Mouse (Mus musculus) MEL (cell line): Measurements from ENCODE around the gene Il27ra. TPM values are rescaled to one million over a fixed set of nuclear protein-coding genes. Genes with fewer than 3 reads are reported as not detected.

Experiments used
- DNase-seq: peaks from one replicate; pipeline ENCODE4 v3.0.0; 2011; ENCODE audit warnings: low read depth, low spot score
- H3K27ac ChIP-seq: 2 replicates; pipeline ENCODE4 v1.5.1; 2012; ENCODE audit warnings: low read depth, mild to moderate bottlenecking, control low read depth, low read length, moderate library complexity; ENCODE audit not compliant: control insufficient read depth
- H3K27me3 ChIP-seq, 2 experiments: fragments of 150-350 bp in 1 of 2; sonication (generic) in 1 of 2; 2 replicates each; pipeline ENCODE4 v1.6.1; 2012; ENCODE audit warnings: low read length in 2 of 2, mild to moderate bottlenecking in 2 of 2, improper control_type of control experiment in 1 of 2, moderate library complexity in 1 of 2; ENCODE audit not compliant: insufficient read depth in 2 of 2, control insufficient read depth in 1 of 2
- H3K36me3 ChIP-seq, 2 experiments: 2 replicates each; pipeline ENCODE4 v1.6.1; 2012 to 2014; ENCODE audit warnings: low read length in 2 of 2, improper control_type of control experiment in 1 of 2, inconsistent platforms in 1 of 2, mild to moderate bottlenecking in 1 of 2; ENCODE audit not compliant: insufficient read depth in 2 of 2, control insufficient read depth in 1 of 2
- H3K4me1 ChIP-seq, 2 experiments: fragments of 150-350 bp in 1 of 2; sonication (generic) in 1 of 2; 2 replicates each; pipeline ENCODE4 v1.6.1; 2012; ENCODE audit warnings: low read length in 2 of 2, improper control_type of control experiment in 1 of 2, mild to moderate bottlenecking in 1 of 2; ENCODE audit not compliant: insufficient read depth in 2 of 2, control insufficient read depth in 1 of 2
- H3K4me3 ChIP-seq, 2 experiments: fragments of 150-350 bp in 1 of 2; sonication (generic) in 1 of 2; 2 replicates each; pipeline ENCODE4 v1.5.1; 2012; ENCODE audit warnings: low read depth in 2 of 2, low read length in 2 of 2, mild to moderate bottlenecking in 2 of 2, moderate library complexity in 2 of 2, control low read depth in 1 of 2, improper control_type of control experiment in 1 of 2; ENCODE audit not compliant: control insufficient read depth in 1 of 2, insufficient read depth in 1 of 2
- H3K79me2 ChIP-seq: 2 replicates; pipeline ENCODE4 v1.6.1; 2012; ENCODE audit warnings: mild to moderate bottlenecking, low read length, moderate library complexity; ENCODE audit not compliant: control insufficient read depth, poor library complexity, insufficient read depth
- H3K9ac ChIP-seq: 2 replicates; pipeline ENCODE4 v1.6.1; 2012; ENCODE audit warnings: low read depth, mild to moderate bottlenecking, control low read depth, low read length, moderate library complexity; ENCODE audit not compliant: control insufficient read depth, poor library complexity, severe bottlenecking
- H3K9me3 ChIP-seq: fragments of 150-350 bp; sonication (generic); replicated peaks from 2 replicates; pipeline ENCODE4 v1.6.1; 2012; ENCODE audit warnings: mild to moderate bottlenecking, low read length, improper control_type of control experiment, moderate library complexity; ENCODE audit not compliant: insufficient read depth
- BHLHE40 ChIP-seq: IDR thresholded peaks from 2 replicates; pipeline ENCODE4 v1.6.1; 2012; ENCODE audit warnings: low read depth, mild to moderate bottlenecking, inconsistent platforms, low read length, improper control_type of control experiment, borderline replicate concordance
- CTCF ChIP-seq, 3 experiments: IDR thresholded peaks in 2 of 3; conservative IDR thresholded peaks in 1 of 3; 2 replicates each; pipeline ENCODE4 v1.5.1; 2011 to 2012; ENCODE audit warnings: low read length in 3 of 3, low read depth in 2 of 3, mild to moderate bottlenecking in 2 of 3, improper control_type of control experiment in 1 of 3, inconsistent platforms in 1 of 3, mixed read lengths in 1 of 3, moderate library complexity in 1 of 3; ENCODE audit not compliant: control insufficient read depth in 1 of 3, insufficient read depth in 1 of 3, poor library complexity in 1 of 3, severe bottlenecking in 1 of 3
- ELF1 ChIP-seq: IDR thresholded peaks from 2 replicates; pipeline ENCODE4 v1.6.1; 2014; ENCODE audit warnings: low read depth, mild to moderate bottlenecking, inconsistent platforms, low read length, improper control_type of control experiment, moderate library complexity
- GATA1 ChIP-seq: IDR thresholded peaks from 2 replicates; pipeline ENCODE4 v1.6.1; 2011; ENCODE audit warnings: low read depth, low read length, improper control_type of control experiment
- HCFC1 ChIP-seq: IDR thresholded peaks from 2 replicates; pipeline ENCODE4 v1.6.1; 2012; ENCODE audit warnings: low read depth, mild to moderate bottlenecking, inconsistent platforms, low read length, improper control_type of control experiment, moderate library complexity
- MAX ChIP-seq: IDR thresholded peaks from 2 replicates; pipeline ENCODE4 v1.6.1; 2011; ENCODE audit warnings: low read length, improper control_type of control experiment
- MEF2A ChIP-seq: IDR thresholded peaks from 2 replicates; pipeline ENCODE4 v1.6.1; 2014; ENCODE audit warnings: low read depth, mild to moderate bottlenecking, inconsistent platforms, low read length, improper control_type of control experiment; ENCODE audit not compliant: poor library complexity, insufficient replicate concordance, severe bottlenecking; ENCODE audit errors: extremely low read depth
- MXI1 ChIP-seq: IDR thresholded peaks from 2 replicates; pipeline ENCODE4 v1.6.1; 2011; ENCODE audit warnings: mild to moderate bottlenecking, low read depth, low read length, improper control_type of control experiment
- MYB ChIP-seq: IDR thresholded peaks from 2 replicates; pipeline ENCODE4 v1.6.1; 2011; ENCODE audit warnings: mild to moderate bottlenecking, low read depth, low read length, improper control_type of control experiment
- NELFE ChIP-seq: IDR thresholded peaks from 2 replicates; pipeline ENCODE4 v1.6.1; 2011; ENCODE audit warnings: low read depth, low read length, improper control_type of control experiment
- NRF1 ChIP-seq: IDR thresholded peaks from 2 replicates; pipeline ENCODE4 v1.6.1; 2014; ENCODE audit warnings: low read depth, mild to moderate bottlenecking, inconsistent platforms, low read length, improper control_type of control experiment, moderate library complexity; ENCODE audit not compliant: poor library complexity, insufficient read depth, severe bottlenecking
- POLR2A ChIP-seq, 2 experiments: IDR thresholded peaks; 2 replicates each; pipeline ENCODE4 v1.6.1; 2011 to 2012; ENCODE audit warnings: low read length in 2 of 2, mild to moderate bottlenecking in 2 of 2, control low read depth in 1 of 2, improper control_type of control experiment in 1 of 2, low read depth in 1 of 2, moderate library complexity in 1 of 2; ENCODE audit not compliant: control insufficient read depth in 1 of 2, insufficient read depth in 1 of 2, poor library complexity in 1 of 2
- POLR2AphosphoS2 ChIP-seq: IDR thresholded peaks from 2 replicates; pipeline ENCODE4 v1.6.1; 2011; ENCODE audit warnings: low read length, improper control_type of control experiment
- POLR2AphosphoS5 ChIP-seq: IDR thresholded peaks from 2 replicates; pipeline ENCODE4 v1.6.1; 2012; ENCODE audit warnings: low read depth, borderline replicate concordance, mild to moderate bottlenecking, inconsistent platforms, low read length, moderate library complexity, mixed read lengths
- SIN3A ChIP-seq: IDR thresholded peaks from 2 replicates; pipeline ENCODE4 v1.6.1; 2012; ENCODE audit warnings: low read length, improper control_type of control experiment, inconsistent platforms
- TBP ChIP-seq: IDR thresholded peaks from 2 replicates; pipeline ENCODE4 v1.8.0; 2011; ENCODE audit warnings: low read depth, low read length, improper control_type of control experiment
- USF1 ChIP-seq: IDR thresholded peaks from 2 replicates; pipeline ENCODE4 v1.6.1; 2014; ENCODE audit warnings: low read depth, mild to moderate bottlenecking, inconsistent platforms, low read length, improper control_type of control experiment, moderate library complexity
- ZC3H11A ChIP-seq: IDR thresholded peaks from 2 replicates; pipeline ENCODE4 v1.6.1; 2012; ENCODE audit warnings: low read depth, mild to moderate bottlenecking, inconsistent platforms, low read length, improper control_type of control experiment
- ZKSCAN1 ChIP-seq: IDR thresholded peaks from 2 replicates; pipeline ENCODE4 v1.6.1; 2012; ENCODE audit warnings: low read depth, mild to moderate bottlenecking, inconsistent platforms, low read length, improper control_type of control experiment, moderate library complexity
- ZMIZ1 ChIP-seq: IDR thresholded peaks from 2 replicates; pipeline ENCODE4 v1.6.1; 2012; ENCODE audit warnings: low read depth, mild to moderate bottlenecking, inconsistent platforms, low read length, improper control_type of control experiment, moderate library complexity
- ZNF384 ChIP-seq: IDR thresholded peaks from 2 replicates; pipeline ENCODE4 v1.6.1; 2012; ENCODE audit warnings: low read depth, mild to moderate bottlenecking, inconsistent platforms, low read length, improper control_type of control experiment
- polyA plus RNA-seq, 2 experiments: library from polyadenylated mRNA; stranded (reverse) in 1 of 2; unstranded in 1 of 2; fragments of >175 nt in 1 of 2; fragments of >200 nt in 1 of 2; gene quantifications; 2 replicates each; pipeline versions ENCODE4 v1.2.1 to v1.2.4; 2012; ENCODE audit warnings: low replicate concordance in 2 of 2, low read depth in 1 of 2; ENCODE audit not compliant: insufficient read length in 2 of 2, insufficient read depth in 1 of 2, missing spikeins in 1 of 2
- total RNA-seq: library from RNA; depleted of rRNA; stranded (reverse); fragments of 300-350 nt; gene quantifications from 2 replicates; pipeline ENCODE4 v1.2.3, GENCODE M21; 2012

Il27ra gene
- total and polyA plus RNA-seq, 3 experiments: 31.8 to 38.5 TPM; not detected in 1

GRCm38 (mm10) chr8:84071921-84072320 is 29.5 kb upstream of the Il27ra start:
- no peak for TF ChIP-seq SIN3A
- no peak for TF ChIP-seq MAX
- TF ChIP-seq HCFC1: no peak
- H3K9me3 ChIP-seq: no peaks in the 10 kb centered on the region
- H3K9ac ChIP-seq: no peak overlapping the region
- peaks cover 0 to 6% of the 10 kb centered on the region in 2 experiments; a peak in 1 of 4 replicates for H3K36me3 ChIP-seq
- peaks cover 10% of the 10 kb centered on the region for H3K79me2 ChIP-seq
- H3K27ac ChIP-seq: no peak overlapping the region
- no peaks in the 10 kb centered on the region for H3K27me3 ChIP-seq
- no peak overlapping the region for H3K4me3 ChIP-seq
- H3K4me1 ChIP-seq: peaks cover 0 to 6% of the 10 kb centered on the region in 2 experiments; a peak in 3 of 4 replicates
- no peak for DNase-seq

- no peak overlapping the region for H3K9ac ChIP-seq
- peaks cover 12% of the 10 kb centered on the region for H3K79me2 ChIP-seq
- no peak for DNase-seq
- peaks cover 0 to 6% of the 10 kb centered on the region in 2 experiments; a peak in 1 of 4 replicates for H3K36me3 ChIP-seq
- TF ChIP-seq ZKSCAN1: no peak
- no peak for TF ChIP-seq ELF1
- TF ChIP-seq POLR2AphosphoS2: no peak
- no peak for TF ChIP-seq BHLHE40
- no peak for TF ChIP-seq CTCF (IDR thresholded peaks at IDR 0.05 in 2 of 3, conservative IDR thresholded peaks at IDR 0.05 in 1 of 3; ENCODE audit: control insufficient read depth in 1 of 3, insufficient read depth in 1 of 3, low read depth in 2 of 3, low read length in 3 of 3, poor library complexity in 1 of 3, severe bottlenecking in 1 of 3)
- TF ChIP-seq POLR2AphosphoS5: no peak
- no peak for TF ChIP-seq ZMIZ1
- no peak for TF ChIP-seq MXI1
- no peak for TF ChIP-seq NRF1
- TF ChIP-seq POLR2A (IDR thresholded peaks at IDR 0.05; ENCODE audit: control insufficient read depth in 1 of 2, insufficient read depth in 1 of 2, low read depth in 1 of 2, low read length in 2 of 2, poor library complexity in 1 of 2): no peak
- TF ChIP-seq MEF2A: no peak
- no peak for TF ChIP-seq ZC3H11A
- no peak for TF ChIP-seq TBP
- TF ChIP-seq MYB: no peak
- no peak for TF ChIP-seq NELFE
- TF ChIP-seq GATA1: no peak
- no peak for TF ChIP-seq ZNF384
- no peak for TF ChIP-seq USF1
- TF ChIP-seq, all 39 proteins: peak for 0
- H3K27ac ChIP-seq: no peak overlapping the region
- peaks cover 0 to 6% of the 10 kb centered on the region in 2 experiments; a peak in 3 of 4 replicates for H3K4me1 ChIP-seq
- no peak overlapping the region for H3K4me3 ChIP-seq
- H3K27me3 ChIP-seq: no peaks in the 10 kb centered on the region
- H3K9me3 ChIP-seq: no peaks in the 10 kb centered on the region
Observed at GRCm38 (mm10) chr8:84070667-84071066, 28.3 kb upstream of the Il27ra start.
